Mouse (Mus musculus) right cerebral cortex, postnatal 4 days (tissue): Measurements from ENCODE around the gene Wdr34.
"Not testable (repeated sequence)": the region's sequence is repeated elsewhere in the genome, so short reads cannot be mapped to it uniquely, and the experiment has no call there.

Experiments used
- DNase-seq: peaks from one replicate; pipeline ENCODE4 v3.0.0-alpha.2; 2022

The Wdr34 gene

GRCm38 (mm10) chr2:30066046-30066901 is 17.6 kb upstream of the Wdr34 start:
- peak; percentile 92 for DNase-seq

- DNase-seq, result no peak
Measured at GRCm38 (mm10) chr2:30064298-30064697, 15.6 kb upstream of the Wdr34 start.

- DNase-seq, result no peak
Measured at GRCm38 (mm10) chr2:30063791-30064190, 15.1 kb upstream of the Wdr34 start.

GRCm38 (mm10) chr2:30063235-30063634 is 14.6 kb upstream of the Wdr34 start:
- DNase-seq, result no peak

GRCm38 (mm10) chr2:30062249-30063093 is 13.8 kb upstream of the Wdr34 start:
- peak; percentile 27 for DNase-seq

GRCm38 (mm10) chr2:30061215-30062166 is 12.8 kb upstream of the Wdr34 start:
- peak; percentile 32 for DNase-seq

- no peak for DNase-seq
Measured at GRCm38 (mm10) chr2:30058418-30058817, 9.7 kb upstream of the Wdr34 start.

- no peak for DNase-seq
Measured at GRCm38 (mm10) chr2:30057223-30057904, 8.7 kb upstream of the Wdr34 start, which contains the start of gene Set. Set (plus strand) TSS chr2:30057378.

GRCm38 (mm10) chr2:30056736-30057135 is 8.1 kb upstream of the Wdr34 start:
- no peak for DNase-seq

GRCm38 (mm10) chr2:30055310-30055709 is 6.6 kb upstream of the Wdr34 start:
- DNase-seq, result not testable (repeated sequence)

GRCm38 (mm10) chr2:30051992-30052761 is 3.5 kb upstream of the Wdr34 start:
- no peak for DNase-seq

- no peak for DNase-seq
Measured at GRCm38 (mm10) chr2:30049831-30050230, 1.1 kb upstream of the Wdr34 start.

GRCm38 (mm10) chr2:30048101-30048501 is 580 bp downstream of the Wdr34 start:
- DNase-seq, result no peak

- DNase-seq, result no peak
Measured at GRCm38 (mm10) chr2:30047127-30047526, 1.6 kb downstream of the Wdr34 start.

- DNase-seq, result no peak
Measured at GRCm38 (mm10) chr2:30044550-30044949, 4.1 kb downstream of the Wdr34 start.

- DNase-seq, result peak; percentile 88
Measured at GRCm38 (mm10) chr2:30042445-30042844, 6.2 kb downstream of the Wdr34 start.

- DNase-seq, result no peak
Measured at GRCm38 (mm10) chr2:30039687-30040086, 9.0 kb downstream of the Wdr34 start.

GRCm38 (mm10) chr2:30038370-30038769 is 10.3 kb downstream of the Wdr34 start:
- no peak for DNase-seq

GRCm38 (mm10) chr2:30037762-30038161 is 10.9 kb downstream of the Wdr34 start:
- DNase-seq, result no peak

- DNase-seq, result no peak
Measured at GRCm38 (mm10) chr2:30032957-30033356, 15.7 kb downstream of the Wdr34 start.

- DNase-seq, result no peak
Measured at GRCm38 (mm10) chr2:30032244-30032846, 16.3 kb downstream of the Wdr34 start.
